Mouse (Mus musculus) inflammation-experienced regulatory T-cells, adult 16 weeks (primary cell): ENCODE data around the gene Atg4c. TPM values are rescaled to one million over a fixed set of nuclear protein-coding genes. Genes with fewer than 3 reads are reported as not detected.

Experiments used
- polyA plus RNA-seq: library from polyadenylated mRNA; unstranded; fragments of 100-300 nt; shearing (Covaris generic); gene quantifications from one replicate; pipeline ENCODE4 v1.2.1, GENCODE M21; 2017

The Atg4c gene
- polyA plus RNA-seq: 1.6 TPM

DNA sequence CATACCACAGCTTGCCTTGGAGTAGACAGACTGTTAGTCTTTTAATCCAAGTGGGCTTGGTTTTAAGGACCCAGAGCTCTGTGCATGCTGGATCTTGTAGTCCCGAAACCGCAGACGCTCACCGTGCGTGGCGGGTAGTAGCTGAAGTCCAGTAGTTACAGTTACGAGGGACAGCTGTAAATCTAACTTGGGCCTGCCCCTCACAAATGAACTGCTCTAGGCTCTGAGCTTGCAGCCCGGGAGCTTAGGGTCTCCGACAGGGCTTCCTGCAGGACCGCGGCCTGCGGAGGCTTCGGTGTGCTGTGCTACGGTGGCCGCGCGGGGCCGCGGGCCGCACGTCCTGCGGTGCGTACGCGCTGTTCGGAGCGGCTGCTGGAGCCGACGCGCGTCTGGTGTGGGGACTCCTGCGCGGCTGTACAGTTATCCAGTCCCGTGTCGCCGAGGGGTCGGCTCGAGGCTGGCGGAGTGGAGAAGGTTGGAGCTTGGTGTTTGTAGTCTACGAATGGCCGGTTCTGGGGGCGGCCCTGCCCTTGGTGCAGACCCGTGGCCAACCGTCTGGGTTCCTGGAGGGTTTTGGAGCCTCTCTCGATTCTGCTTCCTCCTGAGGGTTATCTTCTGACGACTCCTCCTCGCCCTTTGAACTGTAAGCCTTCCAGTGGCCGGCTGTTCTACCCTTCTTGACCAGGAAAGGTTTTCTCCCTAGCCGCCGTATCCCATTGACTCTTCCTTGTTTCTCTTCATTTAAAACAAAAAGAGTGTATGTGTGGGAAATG is at the start of gene Atg4c:
Gene Atg4c (plus strand): TSS at position 125 of the 773 bp plus-strand sequence.

Other genes starting within 250 kb of the Atg4c start
- not detected for gene Angptl3, start 163.0 kb upstream of the Atg4c start, polyA plus RNA-seq
- 0.57 TPM for gene Dock7, start 73.0 kb upstream of the Atg4c start, polyA plus RNA-seq
- gene Gm12689, start 102.0 kb downstream of the Atg4c start, polyA plus RNA-seq: not detected